Mouse (Mus musculus): ENCODE results near the gene Ifnar2. TPM values are rescaled to one million over a fixed set of nuclear protein-coding genes. Genes with fewer than 3 reads are reported as not detected.
"Not testable (repeated sequence)": the region's sequence is repeated elsewhere in the genome, so short reads cannot be mapped to it uniquely, and the experiment has no call there.

Gene Ifnar2
- polyA plus RNA-seq, 1 experiment from 2014 or later = 41.1 TPM

DNA sequence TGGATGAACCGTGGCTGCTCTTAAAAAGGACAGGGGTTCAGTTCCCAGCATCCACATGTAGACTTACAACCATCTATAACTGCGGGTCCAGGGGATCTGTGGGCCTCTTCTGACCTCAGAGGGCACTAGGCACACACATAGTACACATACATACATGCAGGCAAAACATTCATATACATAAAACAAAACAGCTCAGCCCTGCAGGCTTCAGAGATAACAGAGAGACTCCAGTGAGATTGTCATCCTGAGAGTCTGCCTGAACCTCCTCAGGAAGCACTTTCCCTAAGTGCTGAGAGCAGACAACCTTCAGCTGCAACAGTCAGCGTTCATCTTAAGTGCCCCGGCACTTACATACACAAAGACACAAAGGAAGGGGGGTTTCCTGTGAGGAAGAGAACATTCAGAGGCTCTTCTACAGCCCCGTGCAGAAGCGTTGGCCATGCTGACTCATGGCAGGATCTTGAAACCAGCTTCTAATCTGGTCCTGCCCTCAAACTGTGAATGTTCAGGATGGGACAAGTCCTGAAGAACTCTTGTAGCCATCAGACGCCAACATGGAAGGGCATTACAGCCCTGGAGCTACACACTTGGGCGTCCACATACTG lies 60.8 kb downstream of the Ifnar2 start:
- H3K4me1 ChIP-seq (replicated peaks; ENCODE audit: control insufficient read depth, insufficient read depth, low read length) = no peaks in the 10 kb centered on the region
- 46% methylated on average over 8 of the region's 8 CpGs for WGBS
- H3K27ac ChIP-seq (ENCODE audit: low read depth) = no peak overlapping the region
- H3K4me3 ChIP-seq (ENCODE audit: low read depth, low read length) = no peak overlapping the region
- H3K9me3 ChIP-seq (ENCODE audit: control insufficient read depth, low read length) = 0 out of 2 replicates have a peak, but pooled peaks cover 6% of the 10 kb centered on the region
- no peaks in the 10 kb centered on the region for H3K27me3 ChIP-seq (replicated peaks; ENCODE audit: control insufficient read depth, insufficient read depth, low read length)
- no peaks in the 10 kb centered on the region for H3K36me3 ChIP-seq (ENCODE audit: control insufficient read depth, insufficient read depth, low read length)
- DNase-seq (ENCODE audit: low spot score) (no peak), ATAC-seq (replicated peaks; ENCODE audit: low FRiP score, low TSS enrichment, low read depth) (no peak)
- H3K9ac ChIP-seq (ENCODE audit: low read length) = no peak overlapping the region
- no peak overlapping the region for H3K4me2 ChIP-seq (ENCODE audit: low read length)

DNA sequence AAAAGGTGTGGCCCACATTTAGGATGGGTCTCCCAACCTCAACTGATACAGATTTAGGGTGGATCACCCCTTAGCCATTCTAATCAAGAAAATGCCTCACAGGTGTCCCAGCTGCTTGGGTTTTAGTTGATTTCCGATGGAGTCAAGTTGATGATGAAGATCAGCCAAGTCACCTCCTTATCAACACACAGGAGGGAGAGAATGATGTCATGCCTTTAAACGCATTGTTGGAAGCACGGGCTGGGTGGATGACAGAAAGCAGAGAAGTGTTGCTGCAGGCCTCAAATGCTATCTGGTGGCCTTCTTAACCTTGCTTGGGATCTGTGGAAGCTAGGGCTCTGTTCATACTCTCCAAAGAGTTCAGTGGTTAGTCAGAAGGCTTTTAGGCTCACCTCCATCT lies 61.5 kb downstream of the Ifnar2 start:
- H3K9ac ChIP-seq (ENCODE audit: low read length) = no peak overlapping the region
- H3K27me3 ChIP-seq (replicated peaks; ENCODE audit: control insufficient read depth, insufficient read depth, low read length) = no peaks in the 10 kb centered on the region
- no peaks in the 10 kb centered on the region for H3K36me3 ChIP-seq (ENCODE audit: control insufficient read depth, insufficient read depth, low read length)
- H3K4me3 ChIP-seq (ENCODE audit: low read depth, low read length) = no peak overlapping the region
- WGBS = 80% methylated on average over 3 of the region's 3 CpGs
- no peak overlapping the region for H3K27ac ChIP-seq (ENCODE audit: low read depth)
- no peak overlapping the region for H3K4me2 ChIP-seq (ENCODE audit: low read length)
- H3K9me3 ChIP-seq (ENCODE audit: control insufficient read depth, low read length) = 0 out of 2 replicates have a peak, but pooled peaks cover 4% of the 10 kb centered on the region
- no peaks in the 10 kb centered on the region for H3K4me1 ChIP-seq (replicated peaks; ENCODE audit: control insufficient read depth, insufficient read depth, low read length)
- DNase-seq (ENCODE audit: low spot score) (no peak), ATAC-seq (replicated peaks; ENCODE audit: low FRiP score, low TSS enrichment, low read depth) (no peak)

GRCm38 (mm10) chr16:91438081-91438480 lies 65.5 kb downstream of the Ifnar2 start:
- Histone ChIP-seq H3K36me3 (ENCODE audit: control insufficient read depth, insufficient read depth, low read length) (no peaks in the 10 kb centered on the region), H3K27me3 (replicated peaks; ENCODE audit: control insufficient read depth, insufficient read depth, low read length) (no peaks in the 10 kb centered on the region), H3K4me1 (replicated peaks; ENCODE audit: control insufficient read depth, insufficient read depth, low read length) (no peaks in the 10 kb centered on the region), H3K4me2 (ENCODE audit: low read length) (no peak overlapping the region), H3K9ac (ENCODE audit: low read length) (no peak overlapping the region), H3K27ac (ENCODE audit: low read depth) (no peak overlapping the region), H3K9me3 (ENCODE audit: control insufficient read depth, low read length) (no peaks in the 10 kb centered on the region), H3K4me3 (ENCODE audit: low read depth, low read length) (no peak overlapping the region)
- 74% methylated on average over 3 of the region's 3 CpGs for WGBS
- DNase-seq (ENCODE audit: low spot score) = no peak
- no peak for ATAC-seq (replicated peaks; ENCODE audit: low FRiP score, low TSS enrichment, low read depth)

DNA sequence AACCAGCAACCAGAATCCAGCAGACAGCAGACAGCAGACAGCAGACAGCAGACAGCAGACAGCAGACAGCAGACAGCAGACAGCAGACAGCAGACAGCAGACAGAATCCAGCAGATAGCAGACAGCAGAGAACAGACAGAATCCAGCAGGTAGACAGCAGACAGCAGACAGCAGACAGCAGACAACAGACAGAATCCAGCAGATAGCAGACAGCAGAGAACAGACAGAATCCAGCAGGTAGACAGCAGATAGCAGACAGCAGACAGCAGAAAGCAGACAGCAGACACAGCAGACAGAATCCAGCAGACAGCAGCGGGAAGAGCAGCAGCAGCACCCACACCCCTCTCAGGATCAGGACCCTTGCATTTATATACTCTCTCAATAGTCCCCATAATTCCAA lies 66.0 kb downstream of the Ifnar2 start:
- not testable (repeated sequence) for H3K9ac ChIP-seq (ENCODE audit: low read length); H3K9me3 ChIP-seq (ENCODE audit: control insufficient read depth, low read length); H3K4me2 ChIP-seq (ENCODE audit: low read length); H3K36me3 ChIP-seq (ENCODE audit: control insufficient read depth, insufficient read depth, low read length); H3K27ac ChIP-seq (ENCODE audit: low read depth); H3K4me1 ChIP-seq (replicated peaks; ENCODE audit: control insufficient read depth, insufficient read depth, low read length); ATAC-seq (replicated peaks; ENCODE audit: low FRiP score, low TSS enrichment, low read depth); DNase-seq (ENCODE audit: low spot score); H3K27me3 ChIP-seq (replicated peaks; ENCODE audit: control insufficient read depth, insufficient read depth, low read length); H3K4me3 ChIP-seq (ENCODE audit: low read depth, low read length)
- 74% methylated on average over 1 of the region's 1 CpGs for WGBS

- Histone ChIP-seq H3K4me2 (ENCODE audit: low read length) (no peak overlapping the region), H3K27me3 (replicated peaks; ENCODE audit: control insufficient read depth, insufficient read depth, low read length) (no peaks in the 10 kb centered on the region), H3K9ac (ENCODE audit: low read length) (no peak overlapping the region), H3K4me1 (replicated peaks; ENCODE audit: control insufficient read depth, insufficient read depth, low read length) (no peaks in the 10 kb centered on the region), H3K4me3 (ENCODE audit: low read depth, low read length) (no peak overlapping the region), H3K9me3 (ENCODE audit: control insufficient read depth, low read length) (no peaks in the 10 kb centered on the region), H3K36me3 (ENCODE audit: control insufficient read depth, insufficient read depth, low read length) (no peaks in the 10 kb centered on the region), H3K27ac (ENCODE audit: low read depth) (no peak overlapping the region)
- DNase-seq (ENCODE audit: low spot score) (no peak), ATAC-seq (replicated peaks; ENCODE audit: low FRiP score, low TSS enrichment, low read depth) (no peak)
- WGBS = 42% methylated on average over 7 of the region's 7 CpGs
Observed at GRCm38 (mm10) chr16:91441366-91441765, 68.8 kb downstream of the Ifnar2 start.

DNA sequence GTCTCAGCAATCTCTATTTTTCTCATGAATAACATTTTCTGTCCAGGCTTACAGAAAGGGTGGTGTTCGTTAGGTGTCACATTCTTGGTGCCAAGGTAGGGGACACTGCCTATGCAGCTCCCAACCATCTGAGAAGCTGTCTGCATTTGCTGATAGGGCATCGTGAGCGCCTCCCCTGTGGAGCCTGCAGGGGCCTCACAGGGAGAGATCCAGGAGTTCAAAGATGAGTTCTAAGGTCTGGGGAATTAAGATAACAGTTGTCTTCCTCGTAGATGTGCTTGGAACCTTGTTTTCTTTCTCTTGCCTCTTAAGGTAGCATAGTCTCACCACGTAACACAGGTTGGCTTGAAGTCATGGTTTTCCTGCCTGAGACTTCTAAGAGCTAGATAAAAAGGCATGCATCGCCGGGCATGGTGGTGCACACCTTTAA lies 69.2 kb downstream of the Ifnar2 start:
- no peak overlapping the region for H3K27ac ChIP-seq (ENCODE audit: low read depth)
- H3K36me3 ChIP-seq (ENCODE audit: control insufficient read depth, insufficient read depth, low read length) = no peaks in the 10 kb centered on the region
- DNase-seq (ENCODE audit: low spot score) (no peak), ATAC-seq (replicated peaks; ENCODE audit: low FRiP score, low TSS enrichment, low read depth) (no peak)
- H3K9me3 ChIP-seq (ENCODE audit: control insufficient read depth, low read length) = no peaks in the 10 kb centered on the region
- H3K4me1 ChIP-seq (replicated peaks; ENCODE audit: control insufficient read depth, insufficient read depth, low read length) = no peaks in the 10 kb centered on the region
- no peak overlapping the region for H3K4me3 ChIP-seq (ENCODE audit: low read depth, low read length)
- no peaks in the 10 kb centered on the region for H3K27me3 ChIP-seq (replicated peaks; ENCODE audit: control insufficient read depth, insufficient read depth, low read length)
- no peak overlapping the region for H3K9ac ChIP-seq (ENCODE audit: low read length)
- H3K4me2 ChIP-seq (ENCODE audit: low read length) = no peak overlapping the region
- 74% methylated on average over 7 of the region's 7 CpGs for WGBS

DNA sequence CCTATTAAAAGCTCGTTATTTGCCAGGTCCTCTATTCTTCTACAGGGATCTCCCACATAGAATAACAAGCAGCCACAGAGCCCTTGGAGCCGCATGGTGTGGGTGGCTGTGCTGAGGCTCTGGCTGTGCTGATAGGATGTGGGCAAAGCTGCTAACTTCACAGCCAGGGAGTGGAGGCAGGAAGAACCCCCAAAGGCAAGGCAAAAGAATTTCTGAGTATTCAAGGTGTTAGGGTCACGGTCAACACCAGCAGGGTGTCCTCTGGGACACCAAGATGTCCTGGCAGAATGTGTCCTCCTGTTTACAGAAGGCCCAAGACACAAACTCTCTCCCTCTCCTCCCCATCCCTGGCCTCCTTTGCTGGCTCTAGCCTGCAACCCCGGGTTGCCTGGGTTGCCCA lies 69.9 kb downstream of the Ifnar2 start:
- no peaks in the 10 kb centered on the region for H3K36me3 ChIP-seq (ENCODE audit: control insufficient read depth, insufficient read depth, low read length)
- no peak overlapping the region for H3K27ac ChIP-seq (ENCODE audit: low read depth)
- no peak overlapping the region for H3K9ac ChIP-seq (ENCODE audit: low read length)
- H3K4me3 ChIP-seq (ENCODE audit: low read depth, low read length) = no peak overlapping the region
- no peak overlapping the region for H3K4me2 ChIP-seq (ENCODE audit: low read length)
- H3K9me3 ChIP-seq (ENCODE audit: control insufficient read depth, low read length) = no peaks in the 10 kb centered on the region
- no peaks in the 10 kb centered on the region for H3K27me3 ChIP-seq (replicated peaks; ENCODE audit: control insufficient read depth, insufficient read depth, low read length)
- no peak for DNase-seq (ENCODE audit: low spot score)
- H3K4me1 ChIP-seq (replicated peaks; ENCODE audit: control insufficient read depth, insufficient read depth, low read length) = no peaks in the 10 kb centered on the region
- ATAC-seq (replicated peaks; ENCODE audit: low FRiP score, low TSS enrichment, low read depth) = no peak
- 70% methylated on average over 4 of the region's 4 CpGs for WGBS

DNA sequence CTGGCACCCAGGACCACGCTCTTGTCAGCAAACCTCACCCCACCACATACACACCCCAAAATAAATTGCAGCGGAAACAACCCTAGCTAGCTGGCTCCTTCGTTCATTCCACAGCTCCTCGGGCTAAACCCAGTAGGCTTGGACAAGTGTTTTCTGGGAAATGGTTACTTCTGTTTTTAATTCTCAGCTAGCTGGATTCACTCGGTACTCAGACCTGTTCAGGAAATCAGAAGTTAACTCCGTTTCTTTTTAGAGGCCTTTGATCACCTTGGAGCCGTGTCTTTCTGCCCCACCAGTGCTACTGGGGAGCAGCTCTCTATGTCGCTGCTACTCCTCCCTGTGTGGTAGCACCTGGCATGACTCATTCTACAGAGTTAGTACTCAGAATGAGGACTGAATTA lies 70.6 kb downstream of the Ifnar2 start:
- Histone ChIP-seq H3K4me1 (replicated peaks; ENCODE audit: control insufficient read depth, insufficient read depth, low read length) (no peaks in the 10 kb centered on the region), H3K27me3 (replicated peaks; ENCODE audit: control insufficient read depth, insufficient read depth, low read length) (no peaks in the 10 kb centered on the region), H3K4me2 (ENCODE audit: low read length) (no peak overlapping the region), H3K4me3 (ENCODE audit: low read depth, low read length) (no peak overlapping the region), H3K9ac (ENCODE audit: low read length) (no peak overlapping the region), H3K27ac (ENCODE audit: low read depth) (no peak overlapping the region), H3K9me3 (ENCODE audit: control insufficient read depth, low read length) (no peaks in the 10 kb centered on the region), H3K36me3 (ENCODE audit: control insufficient read depth, insufficient read depth, low read length) (no peaks in the 10 kb centered on the region)
- DNase-seq (ENCODE audit: low spot score) = no peak
- 85% methylated on average over 8 of the region's 8 CpGs for WGBS
- no peak for ATAC-seq (replicated peaks; ENCODE audit: low FRiP score, low TSS enrichment, low read depth)

DNA sequence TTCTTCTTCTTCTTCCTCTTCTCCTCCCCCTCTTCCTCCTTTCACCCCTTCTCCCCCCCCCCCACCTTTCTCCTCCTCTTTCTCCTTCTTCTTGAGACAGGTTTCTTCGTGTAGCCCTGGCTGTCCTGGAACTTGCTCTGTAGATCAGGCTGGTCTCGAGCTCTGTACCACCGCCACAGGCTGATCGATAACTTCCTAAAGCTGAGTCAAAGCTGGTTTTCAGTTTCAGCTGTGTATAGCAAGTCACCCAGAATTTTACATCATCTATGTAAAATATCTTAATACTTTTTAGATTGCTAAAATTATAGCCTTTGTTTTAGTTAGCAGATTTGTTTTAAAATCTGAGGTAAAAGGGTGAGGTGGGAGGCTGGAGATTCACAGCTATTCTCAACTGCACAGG lies 72.3 kb downstream of the Ifnar2 start:
- whole genome bisulfite sequencing = 90% methylated on average over 4 of the region's 4 CpGs
- ATAC-seq (replicated peaks; ENCODE audit: low FRiP score, low TSS enrichment, low read depth) (no peak), DNase-seq (ENCODE audit: low spot score) (no peak)
- H3K36me3 ChIP-seq (ENCODE audit: control insufficient read depth, insufficient read depth, low read length) = no peaks in the 10 kb centered on the region
- no peak overlapping the region for H3K9ac ChIP-seq (ENCODE audit: low read length)
- H3K4me2 ChIP-seq (ENCODE audit: low read length) = no peak overlapping the region
- no peaks in the 10 kb centered on the region for H3K4me1 ChIP-seq (replicated peaks; ENCODE audit: control insufficient read depth, insufficient read depth, low read length)
- H3K9me3 ChIP-seq (ENCODE audit: control insufficient read depth, low read length) = no peaks in the 10 kb centered on the region
- H3K4me3 ChIP-seq (ENCODE audit: low read depth, low read length) = no peak overlapping the region
- H3K27me3 ChIP-seq (replicated peaks; ENCODE audit: control insufficient read depth, insufficient read depth, low read length) = no peaks in the 10 kb centered on the region
- no peak overlapping the region for H3K27ac ChIP-seq (ENCODE audit: low read depth)

All from intestine, embryonic 14.5 days (tissue).